Mouse (Mus musculus) CD4-positive, CD25-positive, alpha-beta regulatory T cell, adult 2 months (primary cell): ENCODE results near the gene Gm38431.

Experiments
- DNase-seq: peaks from one replicate; pipeline ENCODE4 v3.0.0-alpha.2; 2012; ENCODE audit warnings: low read depth, low spot score

Gm38431 gene

GRCm38 (mm10) chr9:21091707-21092320 lies at the start of gene Gm38431, which contains the start of gene Raver1:
TSS of gene Gm38431 (minus strand) at chr9:21091997.
TSS of gene Raver1 (minus strand) at chr9:21092008.
- peak; percentile 98 for DNase-seq

DNA sequence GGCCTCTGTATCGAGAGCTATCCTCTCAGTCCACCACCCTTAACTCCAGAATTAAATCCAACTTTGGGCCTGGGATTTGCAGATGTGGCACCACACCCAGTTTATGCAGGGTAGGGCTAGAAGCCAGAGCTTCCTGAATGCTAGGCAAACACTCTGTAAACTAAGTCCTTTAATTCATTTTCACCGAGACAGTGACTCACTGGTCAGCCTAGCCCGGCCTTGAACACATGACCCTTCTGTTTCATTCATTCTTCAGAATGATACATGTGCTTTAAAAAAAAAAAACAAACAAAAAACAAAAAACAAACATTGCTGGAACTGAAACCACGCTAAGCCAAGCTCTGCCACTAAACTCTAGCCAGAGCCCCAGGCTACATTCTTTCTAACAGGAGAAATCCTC lies 46.6 kb upstream of the Gm38431 start:
- DNase-seq = no peak

DNA sequence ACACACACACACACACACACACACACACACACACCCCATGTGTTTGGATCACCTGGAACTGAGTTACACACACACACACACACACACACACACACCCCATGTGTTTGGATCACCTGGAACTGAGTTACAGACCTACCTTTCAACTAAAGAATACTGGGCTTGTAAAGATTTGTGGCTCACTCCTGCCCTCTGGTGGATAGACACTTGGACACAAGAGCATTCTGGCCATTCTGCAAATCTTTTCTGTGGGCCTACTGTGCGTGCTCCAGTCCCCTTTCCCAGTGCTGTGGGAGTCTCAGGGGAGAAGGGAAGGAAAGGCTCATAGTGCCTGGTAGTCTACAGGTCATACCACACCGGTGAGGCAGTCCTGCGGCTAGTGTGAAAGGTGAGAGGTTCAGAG lies 45.4 kb upstream of the Gm38431 start:
- DNase-seq = peak; percentile 91

- DNase-seq = peak; percentile 75
Measured at GRCm38 (mm10) chr9:21136401-21136800, 44.6 kb upstream of the Gm38431 start.

GRCm38 (mm10) chr9:21135941-21136381 lies 44.2 kb upstream of the Gm38431 start:
- peak; percentile 73 for DNase-seq

GRCm38 (mm10) chr9:21135329-21135890 lies 43.6 kb upstream of the Gm38431 start:
- DNase-seq = peak; percentile 63

GRCm38 (mm10) chr9:21134595-21135328 lies 43.0 kb upstream of the Gm38431 start:
- DNase-seq = no peak

- DNase-seq = peak; percentile 78
Measured at GRCm38 (mm10) chr9:21133064-21133707, 41.4 kb upstream of the Gm38431 start.

DNA sequence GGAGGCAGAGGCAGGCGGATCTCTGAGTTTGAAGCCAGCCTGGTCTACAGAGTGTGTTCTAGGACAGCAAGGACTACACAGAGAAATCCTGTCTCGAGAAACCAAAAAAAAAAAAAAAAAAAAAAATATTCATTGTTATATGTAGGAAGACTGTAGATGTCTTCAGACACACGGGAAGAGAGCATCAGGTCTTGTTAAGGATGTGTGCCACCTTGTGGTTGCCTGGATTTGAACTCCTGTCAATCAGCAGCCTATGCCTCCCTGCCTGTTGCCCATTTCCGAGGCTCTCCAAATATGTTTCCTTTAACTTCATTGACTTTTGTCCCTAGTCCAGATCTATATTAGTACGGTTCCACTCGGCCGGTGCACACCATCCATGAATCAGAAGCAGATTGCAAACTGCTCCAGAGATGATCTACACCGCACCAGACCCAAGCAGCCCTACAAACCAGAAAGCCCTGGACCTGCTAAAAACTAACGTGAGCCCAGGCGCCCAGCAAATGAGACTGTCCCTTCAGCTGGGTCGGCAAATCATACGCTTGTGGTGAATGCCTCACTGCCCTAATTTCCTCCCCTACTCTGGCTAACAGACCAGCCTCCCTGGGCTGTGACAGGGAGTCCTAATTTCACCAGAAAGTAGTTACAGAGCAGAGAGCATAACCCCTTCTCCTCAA lies 40.4 kb upstream of the Gm38431 start:
- peak; percentile 62 for DNase-seq

GRCm38 (mm10) chr9:21131059-21131956 lies 39.5 kb upstream of the Gm38431 start, which contains the start of gene Tyk2:
TSS of gene Tyk2 (minus strand) at chr9:21131243.
- DNase-seq = peak; percentile 94

- no peak for DNase-seq
Measured at GRCm38 (mm10) chr9:21126259-21126627, 34.4 kb upstream of the Gm38431 start.

- DNase-seq = no peak
Measured at GRCm38 (mm10) chr9:21125502-21126258, 33.9 kb upstream of the Gm38431 start.

DNA sequence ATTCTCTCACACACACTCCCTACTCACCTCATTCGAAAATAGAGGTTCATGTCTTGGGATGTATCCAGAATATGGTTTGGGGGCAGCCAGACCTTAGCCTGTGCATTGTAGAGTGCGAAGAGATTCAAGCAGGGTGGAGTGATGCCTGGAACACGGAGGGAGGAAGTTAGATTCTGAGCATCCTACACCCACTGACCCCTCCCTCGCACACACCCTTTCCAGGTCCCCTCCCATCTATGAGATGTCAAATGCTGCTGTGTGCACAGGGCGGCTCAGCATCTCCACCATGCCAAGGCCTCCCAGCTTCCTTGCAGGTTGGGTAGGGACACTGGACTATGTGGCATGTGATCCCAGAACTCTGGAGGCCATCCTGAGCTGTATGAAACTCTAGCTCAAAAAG lies 33.0 kb upstream of the Gm38431 start:
- DNase-seq = no peak

- no peak for DNase-seq
Measured at GRCm38 (mm10) chr9:21121483-21121882, 29.7 kb upstream of the Gm38431 start.

DNA sequence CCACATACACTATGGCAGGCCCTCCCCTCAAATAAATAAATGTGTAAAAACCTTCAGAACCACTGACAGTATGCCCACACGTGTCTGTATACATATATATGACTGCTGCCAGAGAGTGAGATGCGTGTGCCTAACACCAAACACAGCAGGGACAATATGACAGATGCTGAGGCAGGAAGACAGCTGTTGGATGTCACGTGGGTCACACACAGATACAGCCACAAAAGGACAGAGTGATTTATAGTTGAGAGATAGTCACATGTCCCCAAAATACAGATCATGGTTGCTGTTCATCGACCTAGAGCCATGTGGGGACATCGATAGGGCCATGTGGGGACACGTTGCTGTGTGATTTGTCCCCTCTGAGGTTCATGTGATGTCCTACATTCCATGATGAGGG lies 25.3 kb upstream of the Gm38431 start:
- no peak for DNase-seq

GRCm38 (mm10) chr9:21115105-21115504 lies 23.3 kb upstream of the Gm38431 start:
- no peak for DNase-seq

DNA sequence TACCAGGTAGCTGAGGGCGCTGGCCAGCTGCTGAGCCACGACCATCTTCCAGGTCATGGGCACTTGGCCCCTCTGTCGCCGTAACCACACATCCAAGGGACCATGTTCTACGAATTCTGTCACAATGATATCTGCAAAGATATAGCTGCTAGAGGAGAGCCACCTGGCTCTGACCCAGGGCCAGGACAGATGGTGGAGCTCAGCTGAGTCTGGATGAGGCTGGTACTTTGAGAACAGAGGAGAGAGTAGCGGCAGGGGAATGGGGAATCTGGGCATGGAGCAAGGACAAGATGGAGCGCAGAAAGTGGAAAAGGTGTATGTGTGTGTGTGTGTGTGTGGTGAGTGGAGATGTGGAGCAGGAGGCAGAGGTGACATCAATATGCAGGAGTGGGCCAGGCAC lies 22.4 kb upstream of the Gm38431 start:
- no peak for DNase-seq

- DNase-seq = no peak
Measured at GRCm38 (mm10) chr9:21113751-21114150, 22.0 kb upstream of the Gm38431 start.

DNA sequence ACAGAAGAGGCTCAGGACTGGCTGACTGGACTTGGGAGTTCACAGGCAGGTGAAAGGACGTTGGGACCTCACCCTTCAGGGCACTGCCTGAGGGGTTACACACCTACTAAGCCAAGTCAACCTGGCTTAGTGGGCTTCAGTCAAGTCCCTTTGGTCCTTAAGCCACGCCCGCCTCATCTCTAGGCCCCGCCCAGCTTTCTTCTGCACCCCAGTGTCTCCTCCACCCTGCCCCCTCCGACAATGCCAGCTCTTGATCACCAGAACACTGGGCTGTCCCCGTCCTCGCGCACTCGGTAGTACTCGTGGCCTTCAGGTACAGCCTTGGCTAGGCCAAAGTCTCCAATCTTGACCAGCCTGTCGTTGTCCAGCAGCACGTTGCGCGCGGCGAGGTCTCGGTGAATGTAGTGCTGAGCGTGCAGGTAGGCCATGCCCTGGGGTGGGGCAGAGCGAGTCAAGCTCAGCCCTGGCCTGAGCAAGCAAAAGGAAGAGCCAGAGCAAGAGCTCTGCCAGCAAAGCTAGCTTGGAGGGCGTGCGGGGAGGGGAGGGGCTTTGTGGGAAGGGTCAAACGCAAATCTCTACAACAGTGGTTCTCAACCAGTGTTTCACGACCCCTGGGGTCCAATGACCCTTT lies 15.9 kb upstream of the Gm38431 start:
- no peak for DNase-seq
